Mouse (Mus musculus) lung, postnatal 0 days (tissue): ENCODE measurements around the gene Dnah3. TPM values are rescaled to one million over a fixed set of nuclear protein-coding genes. Genes with fewer than 3 reads are reported as not detected.
A peak's percentile ranks its signal among the peaks of the same experiment; 100 is the strongest.

ENCODE experiments used
- ATAC-seq: fragments of 200-750 bp; cut with Nextera tagmentation; 2 replicates; pipeline ENCODE4 v1.8.0; 2017; ENCODE audit warnings: moderate library complexity
- DNase-seq: peaks from one replicate; pipeline ENCODE4 v3.0.0-alpha.2; 2016; ENCODE audit warnings: low spot score
- H3K27ac ChIP-seq: fragments of 300-500 bp; sonication (generic); 2 replicates; pipeline ENCODE4 v1.5.1; 2014; ENCODE audit warnings: antibody characterized with exemption, mild to moderate bottlenecking, low read length, mixed read lengths
- H3K27me3 ChIP-seq: fragments of 300-500 bp; sonication (generic); replicated peaks from 2 replicates; pipeline ENCODE4 v1.6.1; 2014; ENCODE audit warnings: low read length, mixed read lengths; ENCODE audit not compliant: insufficient read depth
- H3K36me3 ChIP-seq: fragments of 300-500 bp; sonication (generic); 2 replicates; pipeline ENCODE4 v1.6.1; 2014; ENCODE audit warnings: low read length, mixed read lengths; ENCODE audit not compliant: insufficient read depth
- H3K4me1 ChIP-seq: fragments of 300-500 bp; sonication (generic); 2 replicates; pipeline ENCODE4 v1.6.1; 2014; ENCODE audit warnings: antibody characterized with exemption, low read depth, low read length, mixed read lengths; ENCODE audit not compliant: insufficient read depth
- H3K4me2 ChIP-seq: fragments of 300-500 bp; sonication (generic); replicated peaks from 2 replicates; pipeline ENCODE4 v1.6.1; 2014; ENCODE audit warnings: low read depth, mild to moderate bottlenecking, low read length, moderate library complexity, mixed read lengths
- H3K4me3 ChIP-seq: fragments of 300-500 bp; sonication (generic); 2 replicates; pipeline ENCODE4 v1.5.1; 2014; ENCODE audit warnings: low read depth, low read length
- H3K9ac ChIP-seq: fragments of 300-500 bp; sonication (generic); replicated peaks from 2 replicates; pipeline ENCODE4 v1.6.1; 2014; ENCODE audit warnings: low read depth, mild to moderate bottlenecking
- H3K9me3 ChIP-seq: fragments of 300-500 bp; sonication (generic); 2 replicates; pipeline ENCODE4 v1.6.1; 2016; ENCODE audit warnings: low read length, mixed read lengths
- CTCF ChIP-seq: IDR thresholded peaks from 2 replicates; pipeline ENCODE4 v1.5.1; 2016; ENCODE audit warnings: antibody characterized with exemption, mild to moderate bottlenecking
- EP300 ChIP-seq: IDR thresholded peaks from 2 replicates; pipeline ENCODE4 v1.6.1; 2016; ENCODE audit warnings: antibody characterized with exemption, mild to moderate bottlenecking, control low read depth
- WGBS: fragments of 180-500 bp; shearing (Covaris S2); extraction: QIAGEN DNeasy Blood & Tissue Kit; methylation state at CpG from one replicate; pipeline ENCODE4 v1.1.7; 2014; 5-methylcytosine and 5-hydroxymethylcytosine counted together
- polyA plus RNA-seq: library from polyadenylated mRNA; unstranded; fragments of >200 nt; fragmentation: Nextera tagmentation; extraction: Ambion mirVana; gene quantifications from 2 replicates; pipeline ENCODE4 v1.2.1, GENCODE M21; 2015

Gene Dnah3
- polyA plus RNA-seq, 1 experiment from 2014 or later, result 2.9 TPM

GRCm38 (mm10) chr7:119897521-119898109 lies 197.5 kb downstream of the Dnah3 start:
- DNase-seq (no peak), ATAC-seq (no peak)
- WGBS, result 90% methylated on average over 8 of the region's 8 CpGs
- Histone ChIP-seq H3K4me3 (no peak overlapping the region), H3K36me3 (no peaks in the 10 kb centered on the region), H3K9me3 (no peaks in the 10 kb centered on the region), H3K27me3 (no peaks in the 10 kb centered on the region), H3K4me1 (peaks cover 4% of the 10 kb centered on the region), H3K9ac (no peak overlapping the region), H3K4me2 (no peak overlapping the region), H3K27ac (no peak overlapping the region)
- TF ChIP-seq EP300, result no peak
- TF ChIP-seq CTCF, result no peak

- peaks cover 4% of the 10 kb centered on the region for H3K4me1 ChIP-seq
- TF ChIP-seq EP300 (peak; percentile 52; the same call in 1 of the 2 replicates), CTCF (no peak)
- H3K4me3 ChIP-seq, result peak within 1 kb of the TSS; percentile 75
- H3K9ac ChIP-seq, result peak within 1 kb of the TSS; percentile 67
- no peaks in the 10 kb centered on the region for H3K9me3 ChIP-seq
- DNase-seq (peak; percentile 100), ATAC-seq (peak; percentile 99)
- no peaks in the 10 kb centered on the region for H3K36me3 ChIP-seq
- no peaks in the 10 kb centered on the region for H3K27me3 ChIP-seq
- peak within 1 kb of the TSS; percentile 92 for H3K4me2 ChIP-seq
- under 1% methylated on average over 59 of the region's 63 CpGs for WGBS
- peak within 1 kb of the TSS; percentile 94 for H3K27ac ChIP-seq
These were observed 199.2 kb downstream of the Dnah3 start, which contains the start of the genes Lyrm1 and Dcun1d3 for GRCm38 (mm10) chr7:119895639-119896512. Lyrm1 (plus strand) TSS chr7:119895861. Dcun1d3 (minus strand) TSS chr7:119896298.

GRCm38 (mm10) chr7:119894818-119895544 lies 200.1 kb downstream of the Dnah3 start:
- Histone ChIP-seq H3K4me2 (peak overlapping the region; percentile 92), H3K9ac (peak overlapping the region; percentile 67), H3K36me3 (no peaks in the 10 kb centered on the region), H3K4me3 (peak overlapping the region; percentile 75), H3K27me3 (no peaks in the 10 kb centered on the region), H3K27ac (peak overlapping the region; percentile 94), H3K4me1 (peaks cover 4% of the 10 kb centered on the region), H3K9me3 (no peaks in the 10 kb centered on the region)
- WGBS, result under 1% methylated on average over 15 of the region's 15 CpGs
- ATAC-seq (no peak; the same call in 1 of the 2 replicates), DNase-seq (peak; percentile 37)
- no peak for TF ChIP-seq CTCF
- no peak for TF ChIP-seq EP300

- Histone ChIP-seq H3K9me3 (no peaks in the 10 kb centered on the region), H3K4me3 (no peak overlapping the region), H3K27ac (no peak overlapping the region), H3K4me2 (no peak overlapping the region), H3K4me1 (peaks cover 4% of the 10 kb centered on the region), H3K9ac (no peak overlapping the region), H3K27me3 (no peaks in the 10 kb centered on the region), H3K36me3 (no peaks in the 10 kb centered on the region)
- no peak for TF ChIP-seq EP300
- no peak for TF ChIP-seq CTCF
- WGBS, result 88% methylated on average over 4 of the region's 4 CpGs
- ATAC-seq (no peak), DNase-seq (no peak)
These were observed 202.3 kb downstream of the Dnah3 start for GRCm38 (mm10) chr7:119892742-119893141.

GRCm38 (mm10) chr7:119892198-119892597 lies 202.9 kb downstream of the Dnah3 start:
- WGBS, result 60% methylated on average over 1 of the region's 1 CpGs
- no peak for TF ChIP-seq CTCF
- TF ChIP-seq EP300, result no peak

GRCm38 (mm10) chr7:119887887-119888286 lies 207.2 kb downstream of the Dnah3 start:
- no peaks in the 10 kb centered on the region for H3K9me3 ChIP-seq
- H3K4me3 ChIP-seq, result no peak overlapping the region
- H3K36me3 ChIP-seq, result no peaks in the 10 kb centered on the region
- WGBS, result 84% methylated on average over 4 of the region's 4 CpGs
- no peak for DNase-seq
- no peak for ATAC-seq
- H3K4me1 ChIP-seq, result no peaks in the 10 kb centered on the region
- H3K9ac ChIP-seq, result no peak overlapping the region
- H3K4me2 ChIP-seq, result no peak overlapping the region
- TF ChIP-seq EP300 (no peak), CTCF (no peak)
- H3K27ac ChIP-seq, result no peak overlapping the region
- H3K27me3 ChIP-seq, result no peaks in the 10 kb centered on the region

More at GRCm38 (mm10) chr7:119892198-119892597, 202.9 kb downstream of the Dnah3 start:
- no peak overlapping the region for H3K27ac ChIP-seq
- no peaks in the 10 kb centered on the region for H3K27me3 ChIP-seq
- no peaks in the 10 kb centered on the region for H3K36me3 ChIP-seq
- DNase-seq (no peak), ATAC-seq (no peak)
- peaks cover 4% of the 10 kb centered on the region for H3K4me1 ChIP-seq
- no peak overlapping the region for H3K9ac ChIP-seq
- no peaks in the 10 kb centered on the region for H3K9me3 ChIP-seq
- no peak overlapping the region for H3K4me2 ChIP-seq
- H3K4me3 ChIP-seq, result no peak overlapping the region
